Comparison of ENCODE assay signal across 19 mouse cellular contexts in genomic region chr9:67708246-67708960, GRCm38 (mm10). TPM values are rescaled to one million over a fixed set of nuclear protein-coding genes. Genes with fewer than 3 reads are reported as not detected.
DNase-seq lines count a peak whose midpoint lies in the region; ATAC-seq and TF ChIP-seq lines count a peak whose summit lies in the region.
"Had no signal": no experiment of that assay in that cellular context is flagged by ENCODE, and none has a peak within 500 bp of the region (broad histone marks: within the 10 kb centered on the region; RNA-seq: fewer than 3 reads in every experiment).

No protein-coding gene starts in this region.

- H3K4me3 ChIP-seq in limb, embryonic 14.5 days (replicated peaks; ENCODE audit: low read length), result no peak overlapping the region
- no peak overlapping the region for H3K4me3 ChIP-seq in limb, embryonic 10.5 days
- no peak overlapping the region for H3K4me3 ChIP-seq in stomach, embryonic 14.5 days (ENCODE audit: low read depth, low read length)
- H3K4me3 ChIP-seq in hindbrain, embryonic 12.5 days, result no peak overlapping the region
- H3K4me3 ChIP-seq in kidney, adult 2 months (ENCODE audit: insufficient read depth, low read depth, low read length), result no peak overlapping the region
- H3K4me3 ChIP-seq: forebrain, embryonic 13.5 days; heart, embryonic 12.5 days had no signal

- ATAC-seq in limb, embryonic 14.5 days (ENCODE audit: low FRiP score, low read depth), result no peak
- peak; percentile 63; the same call in 1 of the 2 replicates for ATAC-seq in stomach, embryonic 14.5 days (ENCODE audit: insufficient number of reproducible peaks, insufficient read depth, low FRiP score, low read depth)
- ATAC-seq in hindbrain, embryonic 12.5 days (ENCODE audit: low FRiP score), result no peak
- ATAC-seq: forebrain, embryonic 13.5 days; midbrain, embryonic 16.5 days had no signal

- no peak overlapping the region for H3K27ac ChIP-seq in limb, embryonic 14.5 days (replicated peaks; ENCODE audit: low read depth, low read length)
- H3K27ac ChIP-seq in limb, embryonic 10.5 days, result no peak overlapping the region
- peak overlapping the region; percentile 59; the same call in 1 of the 2 replicates for H3K27ac ChIP-seq in stomach, embryonic 14.5 days (ENCODE audit: low read length)
- H3K27ac ChIP-seq in hindbrain, embryonic 12.5 days, result no peak overlapping the region; the same call in 1 of the 2 replicates
- H3K27ac ChIP-seq in kidney, adult 2 months (ENCODE audit: insufficient read depth, low read depth, low read length), result no peak overlapping the region
- H3K27ac ChIP-seq: forebrain, embryonic 13.5 days; liver, embryonic 14.5 days; macrophage had no signal

- no peak for TF ChIP-seq POLR2A in limb, embryonic 14.5 days (IDR thresholded peaks at IDR 0.05; ENCODE audit: borderline replicate concordance, extremely low read depth, insufficient read depth, insufficient read length)
- no peak for TF ChIP-seq POLR2A in kidney, adult 2 months (IDR thresholded peaks at IDR 0.05; ENCODE audit: low read depth, low read length)

- TF ChIP-seq CTCF in kidney, adult 2 months (conservative IDR thresholded peaks at IDR 0.05; ENCODE audit: insufficient read depth, insufficient read length, low read depth, low read length), result no peak

- H3K9me3 ChIP-seq in limb, embryonic 14.5 days (ENCODE audit: control insufficient read depth, low read length), result no peaks in the 10 kb centered on the region
- H3K9me3 ChIP-seq in limb, embryonic 10.5 days (replicated peaks), result no peaks in the 10 kb centered on the region
- H3K9me3 ChIP-seq in stomach, embryonic 14.5 days (ENCODE audit: control insufficient read depth, low read depth, low read length), result no peaks in the 10 kb centered on the region
- no peaks in the 10 kb centered on the region for H3K9me3 ChIP-seq in hindbrain, embryonic 12.5 days (replicated peaks)
- H3K9me3 ChIP-seq: forebrain, embryonic 13.5 days; G1E; heart, embryonic 12.5 days had no signal

- H3K4me2 ChIP-seq in limb, embryonic 14.5 days (replicated peaks; ENCODE audit: low read depth, low read length, severe bottlenecking), result no peak overlapping the region
- no peak overlapping the region for H3K4me2 ChIP-seq in stomach, embryonic 14.5 days (replicated peaks; ENCODE audit: low read depth, low read length)
- no peak overlapping the region for H3K4me2 ChIP-seq in hindbrain, embryonic 12.5 days (replicated peaks)
- H3K4me2 ChIP-seq: forebrain, embryonic 13.5 days; heart, embryonic 12.5 days had no signal

- H3K36me3 ChIP-seq in limb, embryonic 14.5 days (ENCODE audit: control insufficient read depth, insufficient read depth, low read length), result no peaks in the 10 kb centered on the region
- H3K36me3 ChIP-seq in limb, embryonic 10.5 days, result no peaks in the 10 kb centered on the region
- H3K36me3 ChIP-seq in stomach, embryonic 14.5 days (ENCODE audit: control insufficient read depth, insufficient read depth, low read length), result no peaks in the 10 kb centered on the region
- no peaks in the 10 kb centered on the region for H3K36me3 ChIP-seq in hindbrain, embryonic 12.5 days
- H3K36me3 ChIP-seq in kidney, adult 2 months (ENCODE audit: control insufficient read depth, insufficient read depth, low read length), result no peaks in the 10 kb centered on the region
- H3K36me3 ChIP-seq: G1E; heart, embryonic 12.5 days had no signal

- H3K27me3 ChIP-seq in limb, embryonic 14.5 days (ENCODE audit: control insufficient read depth, insufficient read depth, low read length), result no peaks in the 10 kb centered on the region
- no peaks in the 10 kb centered on the region for H3K27me3 ChIP-seq in limb, embryonic 10.5 days (ENCODE audit: low read depth, poor library complexity, severe bottlenecking)
- no peaks in the 10 kb centered on the region for H3K27me3 ChIP-seq in stomach, embryonic 14.5 days (ENCODE audit: control insufficient read depth, insufficient read depth, low read length)
- H3K27me3 ChIP-seq in hindbrain, embryonic 12.5 days, result no peaks in the 10 kb centered on the region
- H3K27me3 ChIP-seq in kidney, adult 2 months (replicated peaks; ENCODE audit: control insufficient read depth, insufficient read depth, low read length), result no peaks in the 10 kb centered on the region
- H3K27me3 ChIP-seq: forebrain, embryonic 13.5 days had no signal

- peak; percentile 58 for DNase-seq in limb, embryonic 14.5 days (ENCODE audit: low spot score)
- DNase-seq in limb, embryonic 10.5 days (ENCODE audit: low spot score), result no peak
- DNase-seq in urinary bladder, adult 18-20 months (ENCODE audit: low spot score in 2 of 2), result peak; percentile 32 to 39
- DNase-seq in urinary bladder, postnatal 10 days (ENCODE audit: low spot score), result no peak
- no peak for DNase-seq in kidney, adult 2 months
- DNase-seq: cerebellum, adult 9-10 months; gastrocnemius, postnatal 36 days; heart, postnatal 36 days; kidney, adult 9 months; thymus, postnatal 25 days had no signal

- no peak overlapping the region for H3K9ac ChIP-seq in limb, embryonic 14.5 days (ENCODE audit: low read depth, low read length, severe bottlenecking)
- no peak overlapping the region for H3K9ac ChIP-seq in stomach, embryonic 14.5 days (replicated peaks; ENCODE audit: low read depth, low read length)
- no peak overlapping the region for H3K9ac ChIP-seq in hindbrain, embryonic 12.5 days
- H3K9ac ChIP-seq: forebrain, embryonic 13.5 days; heart, embryonic 12.5 days; liver, embryonic 14.5 days had no signal

- H3K4me1 ChIP-seq in limb, embryonic 14.5 days (ENCODE audit: control insufficient read depth, insufficient read depth, low read length), result no peaks in the 10 kb centered on the region; the same call in 1 of the 2 replicates
- peaks cover 5% of the 10 kb centered on the region; the same call in 1 of the 2 replicates for H3K4me1 ChIP-seq in limb, embryonic 10.5 days
- H3K4me1 ChIP-seq in stomach, embryonic 14.5 days (ENCODE audit: control insufficient read depth, insufficient read depth, low read length), result no peaks in the 10 kb centered on the region; the same call in 1 of the 2 replicates
- H3K4me1 ChIP-seq in hindbrain, embryonic 12.5 days, result no peaks in the 10 kb centered on the region; the same call in 1 of the 2 replicates
- H3K4me1 ChIP-seq in kidney, adult 2 months (ENCODE audit: control insufficient read depth, insufficient read depth, low read length), result no peaks in the 10 kb centered on the region
- H3K4me1 ChIP-seq: heart, embryonic 12.5 days had no signal

- 51% methylated on average over 5 of the region's 5 CpGs for WGBS in limb, embryonic 14.5 days
- WGBS in limb, embryonic 10.5 days, result 72% methylated on average over 5 of the region's 5 CpGs
- 36% methylated on average over 5 of the region's 5 CpGs for WGBS in stomach, embryonic 14.5 days
- WGBS in hindbrain, embryonic 12.5 days, result 49% methylated on average over 5 of the region's 5 CpGs
- WGBS in kidney, adult 2 months, result 48% methylated on average over 5 of the region's 5 CpGs

RNA-seq across cellular contexts. Expression of gene C2cd4b, which starts 50.8 kb away (rescaled TPM):
- 1.3 and 1.6 TPM in 2 replicates for polyA plus RNA-seq in limb, embryonic 14.5 days (2012; rRNA removed)
- 0.77 and 0.91 TPM in 2 replicates for polyA plus RNA-seq in limb, embryonic 14.5 days (2014; fragmentation: Nextera tagmentation; extraction: Ambion mirVana)
- polyA plus RNA-seq in limb, embryonic 10.5 days (2016; fragmentation: Nextera tagmentation; extraction: Ambion mirVana), result 0.14 TPM in 1 of 2 replicates, not detected in the other
- 0.42 and 0.48 TPM in 2 replicates for polyA plus RNA-seq in stomach, embryonic 14.5 days (2014; fragmentation: Nextera tagmentation; extraction: Ambion mirVana)
- polyA plus RNA-seq in hindbrain, embryonic 12.5 days (2016; fragmentation: Nextera tagmentation; extraction: Ambion mirVana), result 0.33 and 0.52 TPM in 2 replicates
- polyA plus RNA-seq in kidney, adult 2 months (2012; rRNA removed), result not detected in 2 replicates
- polyA plus RNA-seq: G1E; limb, embryonic 11.5 days; liver, embryonic 14.5 days; macrophage had no signal

Comparison
In these comparisons a context has a peak if more than half of its experiments do, and no peak if none do; other contexts are left out.
1. DNase-seq: peak in limb, embryonic 14.5 days (single experiment) and urinary bladder, adult 18-20 months (2 of 2); none in limb, embryonic 10.5 days (single experiment), urinary bladder, postnatal 10 days (single experiment) and kidney, adult 2 months (single experiment).